Mouse (Mus musculus) hindbrain, embryonic 13.5 days (tissue): ENCODE measurements at regions not wholly inside any gene's neighbourhood (a gene's known extent, or its start where the extent isn't known, plus 50 kb on each side); places are given as distances from the start of the nearest gene placed in this dataset.
A peak's percentile ranks its signal among the peaks of the same experiment; 100 is the strongest.

Experiments
- ATAC-seq: fragments of 200-750 bp; cut with Nextera tagmentation; 2 replicates; pipeline ENCODE4 v1.8.0; 2017; ENCODE audit warnings: moderate TSS enrichment; ENCODE audit not compliant: low FRiP score
- H3K27ac ChIP-seq: fragments of 300-500 bp; sonication (generic); 2 replicates; pipeline ENCODE4 v1.5.1; 2015; ENCODE audit warnings: inconsistent platforms, mild to moderate bottlenecking, moderate library complexity
- H3K27me3 ChIP-seq: fragments of 300-500 bp; sonication (generic); 2 replicates; pipeline ENCODE4 v1.6.1; 2015; ENCODE audit warnings: mild to moderate bottlenecking, inconsistent platforms
- H3K36me3 ChIP-seq: fragments of 300-500 bp; sonication (generic); 2 replicates; pipeline ENCODE4 v1.6.1; 2015; ENCODE audit warnings: mild to moderate bottlenecking, inconsistent platforms
- H3K4me1 ChIP-seq: fragments of 300-500 bp; sonication (generic); replicated peaks from 2 replicates; pipeline ENCODE4 v1.6.1; 2015; ENCODE audit warnings: inconsistent platforms
- H3K4me2 ChIP-seq: fragments of 300-500 bp; sonication (generic); 2 replicates; pipeline ENCODE4 v1.6.1; 2015; ENCODE audit warnings: inconsistent platforms, mild to moderate bottlenecking, moderate library complexity
- H3K4me3 ChIP-seq: fragments of 300-500 bp; sonication (generic); 2 replicates; pipeline ENCODE4 v1.5.1; 2015; ENCODE audit warnings: mild to moderate bottlenecking, inconsistent platforms
- H3K9ac ChIP-seq: fragments of 300-500 bp; sonication (generic); 2 replicates; pipeline ENCODE4 v1.6.1; 2015; ENCODE audit warnings: mild to moderate bottlenecking, inconsistent platforms
- H3K9me3 ChIP-seq: fragments of 300-500 bp; sonication (generic); 2 replicates; pipeline ENCODE4 v1.6.1; 2016; ENCODE audit warnings: inconsistent platforms
- WGBS: fragments of 180-500 bp; shearing (Covaris S2); methylation state at CpG from one replicate; pipeline ENCODE4 v1.1.7; 2015; 5-methylcytosine and 5-hydroxymethylcytosine counted together

DNA sequence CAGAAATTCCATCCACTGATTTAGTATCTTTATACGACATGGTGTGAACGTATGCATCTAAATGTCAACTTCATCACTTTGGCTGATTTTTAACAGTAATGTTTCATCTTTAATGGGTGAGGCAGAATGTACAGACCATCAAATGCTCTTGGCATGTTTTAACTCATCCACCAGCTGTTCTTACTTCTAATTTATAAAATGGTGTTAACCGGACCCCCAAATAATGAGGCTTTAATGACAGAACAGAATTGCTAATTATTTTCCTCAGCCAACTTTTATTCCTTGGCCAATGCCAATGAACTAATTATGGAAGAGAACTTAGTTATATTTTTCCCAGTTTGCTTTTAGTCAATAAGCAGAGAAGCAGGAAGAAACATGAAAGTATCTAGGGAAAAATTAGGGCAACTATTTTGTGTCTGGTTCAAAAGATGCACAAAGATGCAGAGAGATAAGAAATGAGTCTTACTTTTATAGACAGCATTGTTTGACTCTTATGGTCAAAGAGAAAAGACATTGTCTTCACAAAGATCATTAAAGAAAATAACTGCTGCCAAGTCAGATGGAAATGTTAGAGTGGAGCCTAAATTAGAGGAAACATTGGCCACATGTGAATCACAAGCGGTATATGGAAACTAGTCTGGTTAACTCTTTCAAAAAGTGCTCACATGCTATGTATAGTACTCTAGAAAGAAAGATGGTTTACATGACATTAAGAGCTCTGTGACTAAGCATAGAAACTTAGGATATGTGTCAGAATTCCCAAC is 1504.5 kb upstream of the Tenm4 start:
- H3K4me1 ChIP-seq, result no peaks in the 10 kb centered on the region
- H3K4me3 ChIP-seq, result no peak overlapping the region
- H3K9me3 ChIP-seq, result no peaks in the 10 kb centered on the region
- no peak overlapping the region for H3K4me2 ChIP-seq
- no peaks in the 10 kb centered on the region for H3K27me3 ChIP-seq
- no peak overlapping the region for H3K27ac ChIP-seq
- ATAC-seq, result no peak
- 87% methylated on average over 4 of the region's 4 CpGs for WGBS
- H3K36me3 ChIP-seq, result no peaks in the 10 kb centered on the region
- H3K9ac ChIP-seq, result no peak overlapping the region

DNA sequence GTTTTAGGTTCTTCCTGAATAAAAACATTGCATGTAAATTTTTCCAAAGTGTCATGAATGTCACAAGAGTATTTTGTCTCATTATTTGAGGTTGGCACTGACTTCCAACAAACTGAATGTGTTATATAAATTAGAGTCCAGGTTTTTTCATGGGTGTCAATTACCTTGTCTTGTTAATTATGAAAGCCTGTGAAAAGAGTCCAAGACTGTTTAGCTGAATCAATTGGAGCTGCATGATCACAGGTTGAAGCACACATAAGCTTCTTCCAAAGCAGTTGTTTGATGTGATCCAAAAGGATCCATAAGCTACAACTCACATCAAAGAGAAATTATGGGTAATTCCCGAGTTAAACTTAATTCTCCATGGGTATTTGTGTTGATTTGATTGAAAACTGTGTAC is 1502.8 kb upstream of the Tenm4 start:
- H3K9ac ChIP-seq, result no peak overlapping the region
- H3K27me3 ChIP-seq, result no peaks in the 10 kb centered on the region
- H3K4me3 ChIP-seq, result no peak overlapping the region
- H3K36me3 ChIP-seq, result no peaks in the 10 kb centered on the region
- H3K9me3 ChIP-seq, result no peaks in the 10 kb centered on the region
- H3K27ac ChIP-seq, result no peak overlapping the region
- no peak for ATAC-seq
- 51% methylated on average over 1 of the region's 1 CpGs for WGBS
- no peaks in the 10 kb centered on the region for H3K4me1 ChIP-seq
- no peak overlapping the region for H3K4me2 ChIP-seq

- Histone ChIP-seq H3K9ac (no peak overlapping the region), H3K4me1 (no peaks in the 10 kb centered on the region), H3K27me3 (no peaks in the 10 kb centered on the region), H3K9me3 (no peaks in the 10 kb centered on the region), H3K4me2 (no peak overlapping the region), H3K27ac (no peak overlapping the region), H3K36me3 (no peaks in the 10 kb centered on the region), H3K4me3 (no peak overlapping the region)
- ATAC-seq, result no peak
- 70% methylated on average over 2 of the region's 2 CpGs for whole genome bisulfite sequencing
Measured at GRCm38 (mm10) chr7:94668836-94669396, 1502.1 kb upstream of the Tenm4 start.

GRCm38 (mm10) chr7:94687887-94688286 is 1483.2 kb upstream of the Tenm4 start:
- no peak overlapping the region for H3K4me3 ChIP-seq
- H3K9ac ChIP-seq, result no peak overlapping the region
- no peaks in the 10 kb centered on the region for H3K4me1 ChIP-seq
- H3K4me2 ChIP-seq, result no peak overlapping the region
- H3K27me3 ChIP-seq, result no peaks in the 10 kb centered on the region
- H3K9me3 ChIP-seq, result no peaks in the 10 kb centered on the region
- 34% methylated on average over 2 of the region's 2 CpGs for WGBS
- ATAC-seq, result no peak
- no peak overlapping the region for H3K27ac ChIP-seq
- no peaks in the 10 kb centered on the region for H3K36me3 ChIP-seq

GRCm38 (mm10) chr7:94697214-94697613 is 1473.8 kb upstream of the Tenm4 start:
- Histone ChIP-seq H3K9ac (no peak overlapping the region), H3K4me2 (no peak overlapping the region), H3K27ac (no peak overlapping the region), H3K4me1 (no peaks in the 10 kb centered on the region), H3K4me3 (no peak overlapping the region), H3K36me3 (no peaks in the 10 kb centered on the region), H3K27me3 (no peaks in the 10 kb centered on the region), H3K9me3 (no peaks in the 10 kb centered on the region)
- ATAC-seq, result peak; percentile 79; the same call in 1 of the 2 replicates
- WGBS, result 64% methylated on average over 4 of the region's 4 CpGs

DNA sequence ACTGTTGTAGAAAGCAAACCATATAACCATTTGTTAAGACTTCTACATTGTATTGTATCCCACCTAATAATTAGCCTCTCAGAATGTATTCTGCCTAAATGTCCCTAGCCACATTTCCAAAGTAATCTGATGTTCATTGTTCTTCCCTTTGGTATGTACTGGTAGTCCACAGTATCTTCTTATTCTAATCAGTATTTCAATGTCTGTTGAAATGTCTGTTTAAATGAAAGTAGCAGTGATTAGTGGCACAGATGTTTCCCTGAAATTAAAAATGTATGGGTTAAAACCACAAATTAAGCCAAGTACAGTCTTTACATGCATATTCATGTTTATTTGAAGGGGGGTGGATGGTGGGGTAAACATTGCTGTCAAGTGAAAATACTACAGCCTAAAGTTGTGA is 1464.6 kb upstream of the Tenm4 start:
- no peak overlapping the region for H3K4me3 ChIP-seq
- H3K4me2 ChIP-seq, result no peak overlapping the region
- no peak for ATAC-seq
- H3K9me3 ChIP-seq, result no peaks in the 10 kb centered on the region
- H3K4me1 ChIP-seq, result no peaks in the 10 kb centered on the region
- H3K9ac ChIP-seq, result no peak overlapping the region
- no peaks in the 10 kb centered on the region for H3K36me3 ChIP-seq
- H3K27ac ChIP-seq, result no peak overlapping the region
- no peaks in the 10 kb centered on the region for H3K27me3 ChIP-seq

- WGBS, result 78% methylated on average over 1 of the region's 1 CpGs
- Histone ChIP-seq H3K36me3 (no peaks in the 10 kb centered on the region), H3K4me2 (no peak overlapping the region), H3K27ac (no peak overlapping the region), H3K9me3 (no peaks in the 10 kb centered on the region), H3K9ac (no peak overlapping the region), H3K27me3 (no peaks in the 10 kb centered on the region), H3K4me3 (no peak overlapping the region), H3K4me1 (no peaks in the 10 kb centered on the region)
- no peak for ATAC-seq
Measured at GRCm38 (mm10) chr7:94733433-94733832, 1437.6 kb upstream of the Tenm4 start.

- H3K4me2 ChIP-seq, result no peak overlapping the region
- H3K9ac ChIP-seq, result no peak overlapping the region
- H3K4me1 ChIP-seq, result no peaks in the 10 kb centered on the region
- H3K27ac ChIP-seq, result no peak overlapping the region
- H3K9me3 ChIP-seq, result no peaks in the 10 kb centered on the region
- H3K4me3 ChIP-seq, result no peak overlapping the region
- ATAC-seq, result no peak
- no peaks in the 10 kb centered on the region for H3K36me3 ChIP-seq
- no peaks in the 10 kb centered on the region for H3K27me3 ChIP-seq
- 50% methylated on average over 4 of the region's 4 CpGs for WGBS
Measured at GRCm38 (mm10) chr7:94734741-94735140, 1436.3 kb upstream of the Tenm4 start.
